Mouse (Mus musculus): Measurements from ENCODE around the gene Wdr54. TPM values are rescaled to one million over a fixed set of nuclear protein-coding genes. Genes with fewer than 3 reads are reported as not detected.

Gene Wdr54
- polyA plus RNA-seq, 1 experiment from 2014 or later, result 0.85 TPM

DNA sequence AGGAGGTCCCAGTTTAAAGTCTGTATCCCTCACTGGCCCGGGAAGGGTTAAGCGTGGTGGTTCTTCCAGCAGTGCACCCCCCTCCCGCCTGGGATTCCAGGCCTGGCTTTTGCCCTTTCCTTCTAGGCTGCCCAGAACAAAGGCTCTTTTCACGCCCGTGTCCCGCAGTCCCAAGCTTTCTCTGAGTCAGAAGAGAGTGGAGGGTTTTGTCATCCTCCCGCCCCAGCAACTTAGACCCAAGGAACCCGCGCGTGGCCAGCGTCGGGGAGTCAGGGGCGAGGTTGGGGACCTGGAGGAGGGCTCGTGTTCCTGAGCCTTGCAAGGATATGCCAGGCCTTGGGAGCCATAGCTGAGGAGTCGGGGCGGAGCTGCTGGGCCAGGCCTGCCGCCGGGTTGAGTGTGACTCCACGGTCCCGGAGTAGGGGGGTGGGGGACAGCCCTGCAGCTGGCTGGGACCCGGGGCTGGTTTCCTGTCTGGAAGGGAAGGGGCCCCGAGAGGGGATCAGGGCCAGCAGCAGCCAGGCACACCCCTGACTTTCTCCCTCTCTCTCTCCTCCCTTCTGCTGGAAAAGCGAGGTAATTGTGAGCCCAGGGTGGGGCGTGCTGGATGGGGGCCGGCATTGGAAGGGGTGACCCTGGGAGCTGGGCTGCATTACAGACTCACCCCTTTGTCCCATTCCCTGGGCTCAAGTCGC, 19.2 kb downstream of the Wdr54 start:
- H3K4me2 ChIP-seq (ENCODE audit: low read depth, low read length), result peak overlapping the region; percentile 47
- peak overlapping the region; percentile 63 for H3K9ac ChIP-seq (ENCODE audit: low read depth, low read length)
- H3K9me3 ChIP-seq (replicated peaks; ENCODE audit: control insufficient read depth, low read length), result no peaks in the 10 kb centered on the region
- peaks cover 25% of the 10 kb centered on the region for H3K4me1 ChIP-seq (ENCODE audit: control insufficient read depth, low read depth, low read length)
- H3K4me3 ChIP-seq (ENCODE audit: low read depth, low read length), result peak overlapping the region; percentile 58
- peaks cover 33% of the 10 kb centered on the region for H3K27me3 ChIP-seq (ENCODE audit: control insufficient read depth, insufficient read depth, low read depth, low read length)
- whole genome bisulfite sequencing (ENCODE audit: insufficient replicate concordance), result 2% methylated on average over 26 of the region's 26 CpGs
- ATAC-seq (ENCODE audit: low read depth), result peak; percentile 48
- H3K36me3 ChIP-seq (ENCODE audit: control insufficient read depth, insufficient read depth), result no peaks in the 10 kb centered on the region
- H3K27ac ChIP-seq (ENCODE audit: low read length), result peak overlapping the region; percentile 82

DNA sequence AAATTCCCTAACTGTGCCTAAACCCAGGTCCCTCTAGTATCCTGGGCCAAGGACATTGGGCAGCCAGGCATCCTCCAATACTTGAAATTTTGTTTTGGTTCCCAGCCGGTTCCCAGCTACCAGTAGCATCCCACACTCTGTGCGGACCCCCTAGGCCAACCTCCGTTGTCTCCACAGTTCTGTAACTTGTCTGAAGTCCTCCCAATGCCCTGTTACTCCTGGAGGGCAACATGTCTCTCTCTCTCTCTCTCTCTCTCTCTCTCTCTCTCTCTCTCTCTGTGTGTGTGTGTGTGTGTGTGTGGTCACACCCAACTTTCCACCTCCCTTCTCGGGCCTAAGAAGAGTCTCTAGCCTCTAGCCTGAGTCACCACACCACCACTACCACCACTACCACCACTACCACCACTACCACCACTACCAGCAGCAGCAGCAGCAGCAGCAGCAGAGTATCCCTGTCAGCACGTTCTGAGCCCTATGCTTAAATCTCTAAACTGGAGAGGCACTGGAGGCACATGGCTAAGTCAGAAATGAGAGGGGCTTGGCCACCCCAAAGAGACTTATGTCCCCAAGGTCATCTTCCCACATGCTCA, 19.8 kb downstream of the Wdr54 start:
- H3K9ac ChIP-seq (ENCODE audit: low read depth, low read length), result peak overlapping the region; percentile 63
- no peaks in the 10 kb centered on the region for H3K9me3 ChIP-seq (replicated peaks; ENCODE audit: control insufficient read depth, low read length)
- ATAC-seq (ENCODE audit: low read depth), result no peak
- H3K36me3 ChIP-seq (ENCODE audit: control insufficient read depth, insufficient read depth), result no peaks in the 10 kb centered on the region
- peak overlapping the region; percentile 47 for H3K4me2 ChIP-seq (ENCODE audit: low read depth, low read length)
- 28% methylated on average over 5 of the region's 5 CpGs for WGBS (ENCODE audit: insufficient replicate concordance)
- peaks cover 25% of the 10 kb centered on the region for H3K4me1 ChIP-seq (ENCODE audit: control insufficient read depth, low read depth, low read length)
- H3K27me3 ChIP-seq (ENCODE audit: control insufficient read depth, insufficient read depth, low read depth, low read length), result peaks cover 29% of the 10 kb centered on the region
- H3K27ac ChIP-seq (ENCODE audit: low read length), result peak overlapping the region; percentile 82
- peak overlapping the region; percentile 58 for H3K4me3 ChIP-seq (ENCODE audit: low read depth, low read length)

DNA sequence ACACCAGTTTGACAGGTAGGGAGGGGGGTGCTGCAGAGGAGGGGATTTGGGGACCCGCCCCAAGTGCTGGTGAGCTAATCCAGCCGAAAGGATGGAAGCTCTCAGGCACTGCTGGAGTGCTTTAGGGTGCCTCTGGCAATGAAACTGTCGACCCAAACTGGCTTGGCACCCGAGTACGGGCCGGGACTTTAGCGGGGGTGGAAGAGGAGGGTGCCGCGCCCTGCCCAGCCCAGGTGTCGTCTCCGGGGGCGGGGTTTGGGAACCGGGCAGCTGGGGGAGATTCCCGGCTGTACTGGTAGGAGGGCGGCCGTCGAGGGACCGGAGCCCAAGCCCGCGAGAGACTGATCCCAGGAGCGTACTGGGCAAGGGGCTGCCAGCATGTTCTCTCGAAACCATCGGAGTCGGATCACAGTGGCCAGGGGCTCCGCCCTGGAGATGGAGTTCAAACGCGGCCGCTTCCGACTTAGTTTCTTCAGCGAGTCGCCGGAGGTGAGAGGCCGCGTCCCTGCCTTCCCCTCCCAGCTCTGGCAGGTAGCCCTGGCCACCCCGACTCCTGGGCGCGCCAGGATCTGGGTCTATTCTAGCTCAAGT, 20.5 kb downstream of the Wdr54 start:
- WGBS (ENCODE audit: insufficient replicate concordance), result 24% methylated on average over 37 of the region's 37 CpGs
- Histone ChIP-seq H3K36me3 (ENCODE audit: control insufficient read depth, insufficient read depth) (no peaks in the 10 kb centered on the region), H3K4me3 (ENCODE audit: low read depth, low read length) (peak overlapping the region; percentile 58), H3K27ac (ENCODE audit: low read length) (0 out of 2 replicates have a peak overlapping the region, but pooled peaks have one; percentile 12), H3K27me3 (ENCODE audit: control insufficient read depth, insufficient read depth, low read depth, low read length) (peaks cover 29% of the 10 kb centered on the region), H3K4me1 (ENCODE audit: control insufficient read depth, low read depth, low read length) (peaks cover 30% of the 10 kb centered on the region), H3K9ac (ENCODE audit: low read depth, low read length) (peak overlapping the region; percentile 43), H3K4me2 (ENCODE audit: low read depth, low read length) (peak overlapping the region; percentile 47), H3K9me3 (replicated peaks; ENCODE audit: control insufficient read depth, low read length) (no peaks in the 10 kb centered on the region)
- ATAC-seq (ENCODE audit: low read depth), result no peak

DNA sequence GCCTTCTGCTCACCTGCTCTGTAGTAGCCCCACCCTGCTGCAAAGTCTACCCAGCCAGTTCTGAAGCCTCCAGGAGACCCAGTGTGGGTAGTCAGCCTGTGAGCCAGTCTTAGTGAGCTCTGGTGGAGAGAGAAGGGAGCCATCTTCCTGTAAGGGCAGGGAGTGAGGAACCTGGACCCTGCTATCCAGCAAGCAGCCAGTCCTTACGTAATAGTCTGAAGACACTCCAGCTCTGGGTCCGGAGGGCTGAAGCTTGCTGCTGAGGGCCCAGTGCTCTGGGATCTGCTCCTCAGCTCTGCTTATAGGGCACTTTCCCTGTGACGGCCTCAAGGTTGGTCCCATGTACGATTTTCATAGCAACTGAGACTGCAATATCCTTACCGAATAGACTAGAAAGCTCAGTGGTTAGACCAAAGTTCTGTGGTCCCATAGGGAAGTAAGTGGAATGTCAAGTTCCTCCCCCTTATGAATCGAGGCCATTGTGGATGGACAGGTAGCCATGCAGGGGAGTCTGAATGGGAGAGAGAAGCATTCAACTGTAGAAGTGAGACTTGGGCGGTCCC, 21.2 kb downstream of the Wdr54 start, which contains the start of gene Rtkn:
Gene Rtkn (plus strand): TSS at position 513 of the 563 bp plus-strand sequence.
- Histone ChIP-seq H3K27ac (ENCODE audit: low read length) (0 out of 2 replicates have a peak within 1 kb of the TSS, but pooled peaks have one; percentile 18), H3K9me3 (replicated peaks; ENCODE audit: control insufficient read depth, low read length) (no peaks in the 10 kb centered on the region), H3K4me3 (ENCODE audit: low read depth, low read length) (peak within 1 kb of the TSS; percentile 58), H3K27me3 (ENCODE audit: control insufficient read depth, insufficient read depth, low read depth, low read length) (peaks cover 29% of the 10 kb centered on the region), H3K4me1 (ENCODE audit: control insufficient read depth, low read depth, low read length) (peaks cover 30% of the 10 kb centered on the region), H3K9ac (ENCODE audit: low read depth, low read length) (peak within 1 kb of the TSS; percentile 43), H3K36me3 (ENCODE audit: control insufficient read depth, insufficient read depth) (no peaks in the 10 kb centered on the region), H3K4me2 (ENCODE audit: low read depth, low read length) (peak within 1 kb of the TSS; percentile 47)
- no peak for ATAC-seq (ENCODE audit: low read depth)
- WGBS (ENCODE audit: insufficient replicate concordance), result 56% methylated on average over 7 of the region's 7 CpGs

DNA sequence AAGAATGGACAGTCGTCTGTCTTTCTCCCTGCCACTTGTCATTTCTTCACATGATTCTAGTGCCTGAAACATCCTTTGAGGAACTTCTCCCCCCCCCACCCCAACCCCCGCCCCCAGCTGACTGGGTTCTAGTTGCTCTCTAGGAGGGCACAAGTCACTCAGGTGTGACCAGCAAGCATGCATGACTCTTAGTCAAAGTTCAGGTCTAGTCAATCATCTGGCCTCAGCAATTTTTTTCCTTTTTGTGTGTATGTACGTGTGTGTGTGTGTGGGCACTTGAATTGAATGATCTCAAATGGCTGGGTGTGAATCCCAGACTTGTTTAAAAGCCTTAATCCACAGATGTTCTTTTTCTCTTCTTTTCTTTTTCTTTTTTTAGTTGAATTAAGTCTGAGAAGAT, 22.0 kb downstream of the Wdr54 start:
- Histone ChIP-seq H3K27me3 (ENCODE audit: control insufficient read depth, insufficient read depth, low read depth, low read length) (peaks cover 29% of the 10 kb centered on the region), H3K4me3 (ENCODE audit: low read depth, low read length) (no peak overlapping the region), H3K9me3 (replicated peaks; ENCODE audit: control insufficient read depth, low read length) (no peaks in the 10 kb centered on the region), H3K4me2 (ENCODE audit: low read depth, low read length) (no peak overlapping the region), H3K4me1 (ENCODE audit: control insufficient read depth, low read depth, low read length) (peaks cover 30% of the 10 kb centered on the region), H3K27ac (ENCODE audit: low read length) (no peak overlapping the region), H3K9ac (ENCODE audit: low read depth, low read length) (no peak overlapping the region), H3K36me3 (ENCODE audit: control insufficient read depth, insufficient read depth) (no peaks in the 10 kb centered on the region)
- ATAC-seq (ENCODE audit: low read depth), result no peak
- WGBS (ENCODE audit: insufficient replicate concordance), result 41% methylated on average over 3 of the region's 3 CpGs

DNA sequence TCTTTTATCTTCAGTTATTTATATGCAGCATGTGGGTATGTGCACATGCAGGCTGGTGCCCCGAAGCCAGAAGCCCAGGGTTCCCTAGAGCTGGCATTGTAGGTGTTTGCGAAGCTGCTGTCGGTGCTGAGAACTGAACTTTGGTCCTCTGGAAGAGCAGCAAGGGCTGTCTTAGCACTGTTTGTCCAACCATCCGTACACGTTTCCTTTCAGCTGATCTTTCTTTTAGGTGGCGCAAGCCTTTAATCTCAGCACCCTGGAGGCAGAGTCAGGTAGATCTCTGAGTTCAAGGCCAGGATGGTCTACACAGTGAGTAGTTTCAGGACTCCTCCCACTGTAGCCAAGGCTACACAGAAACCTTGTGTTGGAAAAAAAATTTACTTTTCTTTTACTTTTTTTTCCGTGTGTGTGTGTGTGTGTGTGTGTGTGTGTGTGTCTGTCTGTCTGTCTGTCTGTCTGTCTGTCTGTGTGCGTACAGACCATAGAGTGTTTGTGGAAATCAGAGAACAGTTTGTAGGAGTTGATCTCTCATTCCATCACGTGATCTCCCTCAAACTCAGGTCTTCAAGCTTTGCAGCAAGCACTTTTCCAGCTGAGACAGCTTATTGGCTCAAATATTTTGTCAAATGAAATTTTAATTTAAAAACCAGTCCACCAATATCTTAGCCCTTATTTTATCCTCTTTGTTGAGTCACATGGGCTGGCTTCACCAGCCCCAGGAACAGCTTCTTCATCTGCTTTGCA, 23.8 kb downstream of the Wdr54 start:
- Histone ChIP-seq H3K4me3 (ENCODE audit: low read depth, low read length) (no peak overlapping the region), H3K27me3 (ENCODE audit: control insufficient read depth, insufficient read depth, low read depth, low read length) (peaks cover 23% of the 10 kb centered on the region), H3K27ac (ENCODE audit: low read length) (peak overlapping the region; percentile 85), H3K4me1 (ENCODE audit: control insufficient read depth, low read depth, low read length) (peaks cover 19% of the 10 kb centered on the region), H3K9ac (ENCODE audit: low read depth, low read length) (no peak overlapping the region), H3K4me2 (ENCODE audit: low read depth, low read length) (no peak overlapping the region), H3K36me3 (ENCODE audit: control insufficient read depth, insufficient read depth) (no peaks in the 10 kb centered on the region), H3K9me3 (replicated peaks; ENCODE audit: control insufficient read depth, low read length) (no peaks in the 10 kb centered on the region)
- WGBS (ENCODE audit: insufficient replicate concordance), result 63% methylated on average over 9 of the region's 9 CpGs
- peak; percentile 38 for ATAC-seq (ENCODE audit: low read depth)

DNA sequence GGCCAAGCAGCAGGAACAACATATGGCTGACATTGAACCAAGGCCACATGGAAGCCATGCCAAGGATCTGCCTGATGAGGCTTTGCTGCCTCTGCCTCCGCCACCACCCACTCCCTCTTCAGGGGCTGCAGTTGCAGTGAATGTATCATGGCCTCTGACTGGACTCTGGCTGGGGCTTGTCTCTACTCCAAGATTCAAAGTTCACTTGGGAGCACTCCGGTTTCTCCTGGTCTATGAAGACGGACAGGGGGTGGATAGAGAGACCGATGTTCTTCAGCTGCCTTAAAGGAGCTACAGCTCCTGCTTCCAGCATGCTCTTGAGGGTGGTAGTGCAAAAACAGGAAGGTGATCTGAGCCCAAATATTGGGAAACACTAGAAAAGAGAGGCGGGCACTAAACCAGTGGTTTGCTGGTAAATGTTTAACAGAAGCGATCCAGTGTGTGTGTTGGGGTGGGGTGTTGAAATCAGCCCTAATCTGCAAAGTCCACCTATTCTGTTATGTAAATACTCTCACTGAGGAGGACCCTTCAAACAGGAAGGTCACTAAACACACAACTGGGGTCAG, 24.6 kb downstream of the Wdr54 start:
- Histone ChIP-seq H3K9ac (ENCODE audit: low read depth, low read length) (0 out of 2 replicates have a peak overlapping the region, but pooled peaks have one; percentile 12), H3K4me2 (ENCODE audit: low read depth, low read length) (peak overlapping the region; percentile 31; the same call in 1 of the 2 replicates), H3K4me1 (ENCODE audit: control insufficient read depth, low read depth, low read length) (peaks cover 19% of the 10 kb centered on the region), H3K4me3 (ENCODE audit: low read depth, low read length) (no peak overlapping the region), H3K27ac (ENCODE audit: low read length) (peak overlapping the region; percentile 85), H3K27me3 (ENCODE audit: control insufficient read depth, insufficient read depth, low read depth, low read length) (peaks cover 15% of the 10 kb centered on the region), H3K36me3 (ENCODE audit: control insufficient read depth, insufficient read depth) (no peaks in the 10 kb centered on the region), H3K9me3 (replicated peaks; ENCODE audit: control insufficient read depth, low read length) (no peaks in the 10 kb centered on the region)
- 36% methylated on average over 6 of the region's 6 CpGs for WGBS (ENCODE audit: insufficient replicate concordance)
- peak; percentile 85 for ATAC-seq (ENCODE audit: low read depth)

DNA sequence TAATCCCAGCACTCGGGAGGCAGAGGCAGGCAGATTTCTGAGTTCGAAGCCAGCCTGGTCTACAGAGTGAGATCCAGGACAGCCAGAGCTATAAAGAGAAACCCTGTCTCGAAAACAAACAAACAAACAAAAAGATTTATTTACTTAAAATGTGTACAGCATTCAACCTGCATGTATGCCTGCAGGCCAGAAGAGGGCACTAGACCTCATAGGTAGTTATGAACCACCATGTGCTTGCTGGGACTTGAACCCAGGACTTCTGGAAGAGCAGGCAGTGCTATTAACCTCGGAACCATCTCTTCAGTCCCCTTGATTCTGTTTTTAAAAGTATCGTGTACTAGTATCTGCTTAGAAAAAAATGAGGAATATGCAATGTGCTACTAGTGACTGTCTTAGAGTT, 28.8 kb downstream of the Wdr54 start:
- no peaks in the 10 kb centered on the region for H3K9me3 ChIP-seq (replicated peaks; ENCODE audit: control insufficient read depth, low read length)
- no peak overlapping the region for H3K4me2 ChIP-seq (ENCODE audit: low read depth, low read length)
- H3K27ac ChIP-seq (ENCODE audit: low read length), result no peak overlapping the region
- whole genome bisulfite sequencing (ENCODE audit: insufficient replicate concordance), result 69% methylated on average over 5 of the region's 5 CpGs
- no peak for ATAC-seq (ENCODE audit: low read depth)
- H3K4me3 ChIP-seq (ENCODE audit: low read depth, low read length), result no peak overlapping the region
- no peaks in the 10 kb centered on the region for H3K36me3 ChIP-seq (ENCODE audit: control insufficient read depth, insufficient read depth)
- no peak overlapping the region for H3K9ac ChIP-seq (ENCODE audit: low read depth, low read length)
- H3K27me3 ChIP-seq (ENCODE audit: control insufficient read depth, insufficient read depth, low read depth, low read length), result no peaks in the 10 kb centered on the region
- peaks cover 22% of the 10 kb centered on the region for H3K4me1 ChIP-seq (ENCODE audit: control insufficient read depth, low read depth, low read length)

Measured in liver, embryonic 16.5 days (tissue).